Mouse (Mus musculus) spleen, postnatal 10 days (tissue): ENCODE data around the gene Gfer.

Experiments used
- DNase-seq, 2 experiments: peaks; one replicate each; pipeline ENCODE4 v3.0.0; 2021 to 2022; ENCODE audit warnings: low spot score in 2 of 2

Gfer gene

GRCm38 (mm10) chr17:24647493-24647892 is 48.5 kb downstream of the Gfer start:
- no peak for DNase-seq

- no peak for DNase-seq
Observed at GRCm38 (mm10) chr17:24646381-24646780, 49.6 kb downstream of the Gfer start.

- no peak for DNase-seq
Observed at GRCm38 (mm10) chr17:24645916-24646315, 50.0 kb downstream of the Gfer start.

GRCm38 (mm10) chr17:24644875-24645721 is 50.9 kb downstream of the Gfer start:
- no peak for DNase-seq

GRCm38 (mm10) chr17:24644030-24644715 is 51.8 kb downstream of the Gfer start:
- no peak for DNase-seq
